Mouse (Mus musculus) kidney, adult 2 months (tissue): Measurements from ENCODE around the gene Cldn12.

Source experiments
- CTCF ChIP-seq: fragments of 200-500 bp; conservative IDR thresholded peaks from 2 replicates; pipeline ENCODE4 v1.5.1; 2011; ENCODE audit warnings: low read depth, mild to moderate bottlenecking, control low read depth, low read length, moderate library complexity, mixed read lengths; ENCODE audit not compliant: insufficient read depth, insufficient read length
- POLR2A ChIP-seq: fragments of 200-500 bp; IDR thresholded peaks from one replicate; pipeline ENCODE4 v1.6.1; 2011; ENCODE audit warnings: low read depth, low read length, control low read depth

DNA sequence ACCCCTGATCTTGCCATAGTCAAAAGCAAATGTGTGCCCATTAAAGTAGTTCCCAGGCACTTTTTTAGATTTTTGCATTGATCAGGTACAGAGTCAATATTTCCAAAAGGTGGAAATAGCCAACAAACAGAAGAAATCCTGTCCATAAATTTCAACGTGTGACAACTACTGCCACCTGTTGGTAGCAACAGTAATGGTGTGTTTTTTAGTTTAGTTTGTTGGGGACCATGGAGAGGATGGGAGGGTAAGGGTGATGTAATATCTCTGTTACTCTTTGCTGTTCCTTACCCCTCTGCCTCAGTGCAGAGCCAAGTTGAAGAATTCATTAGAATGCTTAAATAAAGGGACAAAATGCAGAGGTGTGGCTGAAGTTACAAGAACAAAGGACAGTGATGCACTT is 33.1 kb downstream of the Cldn12 start:
- TF ChIP-seq POLR2A (no peak), CTCF (0 out of 2 replicates have a peak, but pooled peaks have one; percentile 20)
